Mouse (Mus musculus) lung, embryonic 15.5 days (tissue): ENCODE results near the gene Tbx21. TPM values are rescaled to one million over a fixed set of nuclear protein-coding genes. Genes with fewer than 3 reads are reported as not detected.

Source experiments
- ATAC-seq: fragments of 200-750 bp; cut with Nextera tagmentation; 2 replicates; pipeline ENCODE4 v1.8.0; 2017; ENCODE audit warnings: moderate number of reproducible peaks, borderline replicate concordance; ENCODE audit not compliant: low FRiP score, low TSS enrichment; ENCODE audit errors: extremely low read depth
- H3K27ac ChIP-seq: fragments of 300-500 bp; sonication (generic); 2 replicates; pipeline ENCODE4 v1.5.1; 2015; ENCODE audit warnings: moderate library complexity, mild to moderate bottlenecking, inconsistent platforms
- H3K27me3 ChIP-seq: fragments of 300-500 bp; sonication (generic); 2 replicates; pipeline ENCODE4 v1.6.1; 2015; ENCODE audit warnings: inconsistent platforms
- H3K36me3 ChIP-seq: fragments of 300-500 bp; sonication (generic); 2 replicates; pipeline ENCODE4 v1.6.1; 2015; ENCODE audit warnings: inconsistent platforms
- H3K4me1 ChIP-seq: fragments of 300-500 bp; sonication (generic); 2 replicates; pipeline ENCODE4 v1.6.1; 2015; ENCODE audit warnings: inconsistent platforms
- H3K4me2 ChIP-seq: fragments of 300-500 bp; sonication (generic); 2 replicates; pipeline ENCODE4 v1.6.1; 2015; ENCODE audit warnings: inconsistent platforms, mild to moderate bottlenecking, moderate library complexity
- H3K4me3 ChIP-seq: fragments of 300-500 bp; sonication (generic); 2 replicates; pipeline ENCODE4 v1.5.1; 2015; ENCODE audit warnings: mild to moderate bottlenecking, inconsistent platforms
- H3K9ac ChIP-seq: fragments of 300-500 bp; sonication (generic); 2 replicates; pipeline ENCODE4 v1.6.1; 2015; ENCODE audit warnings: inconsistent platforms
- H3K9me3 ChIP-seq: fragments of 300-500 bp; sonication (generic); 2 replicates; pipeline ENCODE4 v1.6.1; 2016; ENCODE audit warnings: inconsistent platforms
- WGBS: fragments of 180-500 bp; shearing (Covaris S2); methylation state at CpG from one replicate; pipeline ENCODE4 v1.1.7; 2015; 5-methylcytosine and 5-hydroxymethylcytosine counted together
- polyA plus RNA-seq: library from polyadenylated mRNA; unstranded; fragments of >200 nt; fragmentation: Nextera tagmentation; extraction: Ambion mirVana; gene quantifications from 2 replicates; pipeline ENCODE4 v1.2.1, GENCODE M21; 2015

The Tbx21 gene
- polyA plus RNA-seq, 1 experiment from 2014 or later = 0.07 TPM

GRCm38 (mm10) chr11:97074235-97074634 lies 40.9 kb downstream of the Tbx21 start:
- no peaks in the 10 kb centered on the region for H3K36me3 ChIP-seq
- 39% methylated on average over 8 of the region's 8 CpGs for WGBS
- no peak overlapping the region for H3K4me2 ChIP-seq
- no peaks in the 10 kb centered on the region for H3K27me3 ChIP-seq
- no peak for ATAC-seq
- H3K9me3 ChIP-seq = no peaks in the 10 kb centered on the region
- no peak overlapping the region for H3K9ac ChIP-seq
- peaks cover 3% of the 10 kb centered on the region; the same call in 1 of the 2 replicates for H3K4me1 ChIP-seq
- H3K27ac ChIP-seq = no peak overlapping the region
- H3K4me3 ChIP-seq = no peak overlapping the region

- no peaks in the 10 kb centered on the region for H3K9me3 ChIP-seq
- H3K9ac ChIP-seq = no peak overlapping the region
- ATAC-seq = no peak
- no peak overlapping the region for H3K4me2 ChIP-seq
- peaks cover 3% of the 10 kb centered on the region; the same call in 1 of the 2 replicates for H3K4me1 ChIP-seq
- H3K27ac ChIP-seq = no peak overlapping the region
- H3K4me3 ChIP-seq = no peak overlapping the region
- H3K27me3 ChIP-seq = no peaks in the 10 kb centered on the region
- no peaks in the 10 kb centered on the region for H3K36me3 ChIP-seq
- WGBS = 25% methylated on average over 3 of the region's 3 CpGs
Observed at GRCm38 (mm10) chr11:97072533-97072932, 42.6 kb downstream of the Tbx21 start.

- Histone ChIP-seq H3K27ac (no peak overlapping the region), H3K9me3 (no peaks in the 10 kb centered on the region), H3K27me3 (no peaks in the 10 kb centered on the region), H3K4me3 (no peak overlapping the region), H3K36me3 (peaks cover 5% of the 10 kb centered on the region; the same call in 1 of the 2 replicates), H3K9ac (no peak overlapping the region), H3K4me1 (peaks cover 3% of the 10 kb centered on the region; the same call in 1 of the 2 replicates), H3K4me2 (no peak overlapping the region)
- WGBS = 56% methylated on average over 1 of the region's 1 CpGs
- ATAC-seq = no peak
Observed at GRCm38 (mm10) chr11:97071129-97071528, 44.0 kb downstream of the Tbx21 start.

GRCm38 (mm10) chr11:97069770-97070169 lies 45.4 kb downstream of the Tbx21 start:
- no peak for ATAC-seq
- no peaks in the 10 kb centered on the region for H3K27me3 ChIP-seq

GRCm38 (mm10) chr11:97069333-97069732 lies 45.8 kb downstream of the Tbx21 start:
- 68% methylated on average over 1 of the region's 1 CpGs for WGBS
- H3K27me3 ChIP-seq = no peaks in the 10 kb centered on the region
- ATAC-seq = no peak
- no peak overlapping the region for H3K4me3 ChIP-seq
- H3K4me1 ChIP-seq = peaks cover 3% of the 10 kb centered on the region; the same call in 1 of the 2 replicates
- no peak overlapping the region for H3K9ac ChIP-seq
- no peaks in the 10 kb centered on the region for H3K9me3 ChIP-seq
- H3K27ac ChIP-seq = no peak overlapping the region
- peaks cover 5% of the 10 kb centered on the region; the same call in 1 of the 2 replicates for H3K36me3 ChIP-seq
- H3K4me2 ChIP-seq = no peak overlapping the region

More at GRCm38 (mm10) chr11:97069770-97070169, 45.4 kb downstream of the Tbx21 start:
- 69% methylated on average over 2 of the region's 2 CpGs for WGBS
- Histone ChIP-seq H3K27ac (no peak overlapping the region), H3K9me3 (no peaks in the 10 kb centered on the region), H3K4me3 (no peak overlapping the region), H3K9ac (no peak overlapping the region), H3K4me2 (no peak overlapping the region), H3K4me1 (peaks cover 3% of the 10 kb centered on the region; the same call in 1 of the 2 replicates), H3K36me3 (peaks cover 5% of the 10 kb centered on the region; the same call in 1 of the 2 replicates)

- no peaks in the 10 kb centered on the region for H3K9me3 ChIP-seq
- H3K4me1 ChIP-seq = no peaks in the 10 kb centered on the region
- ATAC-seq = peak; percentile 43
- H3K4me2 ChIP-seq = no peak overlapping the region
- WGBS = 51% methylated on average over 22 of the region's 22 CpGs
- no peak overlapping the region for H3K27ac ChIP-seq
- H3K9ac ChIP-seq = no peak overlapping the region
- no peaks in the 10 kb centered on the region for H3K27me3 ChIP-seq
- no peak overlapping the region for H3K4me3 ChIP-seq
- peaks cover 5% of the 10 kb centered on the region; the same call in 1 of the 2 replicates for H3K36me3 ChIP-seq
Observed at GRCm38 (mm10) chr11:97066656-97067360, 48.3 kb downstream of the Tbx21 start.

GRCm38 (mm10) chr11:97065538-97066295 lies 49.4 kb downstream of the Tbx21 start:
- Histone ChIP-seq H3K27ac (no peak overlapping the region), H3K36me3 (peaks cover 14% of the 10 kb centered on the region), H3K4me1 (no peaks in the 10 kb centered on the region), H3K9me3 (no peaks in the 10 kb centered on the region), H3K27me3 (no peaks in the 10 kb centered on the region), H3K9ac (no peak overlapping the region), H3K4me2 (no peak overlapping the region), H3K4me3 (no peak overlapping the region)
- 76% methylated on average over 12 of the region's 12 CpGs for WGBS
- no peak for ATAC-seq

- Histone ChIP-seq H3K27ac (no peak overlapping the region), H3K36me3 (peaks cover 22% of the 10 kb centered on the region), H3K9me3 (no peaks in the 10 kb centered on the region), H3K4me2 (no peak overlapping the region), H3K27me3 (no peaks in the 10 kb centered on the region), H3K9ac (no peak overlapping the region), H3K4me3 (no peak overlapping the region), H3K4me1 (no peaks in the 10 kb centered on the region)
- WGBS = 84% methylated on average over 3 of the region's 3 CpGs
- ATAC-seq = no peak
Observed at GRCm38 (mm10) chr11:97063921-97064295, 51.2 kb downstream of the Tbx21 start.

GRCm38 (mm10) chr11:97063274-97063920 lies 51.7 kb downstream of the Tbx21 start:
- peaks cover 22% of the 10 kb centered on the region for H3K36me3 ChIP-seq

GRCm38 (mm10) chr11:97052219-97052646 lies 62.9 kb downstream of the Tbx21 start:
- Histone ChIP-seq H3K4me2 (peak overlapping the region; percentile 89), H3K4me1 (peaks cover 25% of the 10 kb centered on the region), H3K27me3 (no peaks in the 10 kb centered on the region), H3K27ac (peak overlapping the region; percentile 79), H3K9me3 (no peaks in the 10 kb centered on the region), H3K9ac (no peak overlapping the region), H3K36me3 (peaks cover 45% of the 10 kb centered on the region), H3K4me3 (peak overlapping the region; percentile 70)
- 16% methylated on average over 11 of the region's 11 CpGs for WGBS
- peak; percentile 59 for ATAC-seq

More at GRCm38 (mm10) chr11:97063274-97063920, 51.7 kb downstream of the Tbx21 start:
- Histone ChIP-seq H3K27me3 (no peaks in the 10 kb centered on the region), H3K27ac (no peak overlapping the region), H3K4me3 (no peak overlapping the region), H3K9me3 (no peaks in the 10 kb centered on the region), H3K9ac (no peak overlapping the region), H3K4me2 (no peak overlapping the region), H3K4me1 (no peaks in the 10 kb centered on the region)
- WGBS = 67% methylated on average over 9 of the region's 9 CpGs
- no peak for ATAC-seq

GRCm38 (mm10) chr11:97050944-97051586 lies 64.1 kb downstream of the Tbx21 start:
- H3K27me3 ChIP-seq = no peaks in the 10 kb centered on the region
- H3K27ac ChIP-seq = peak overlapping the region; percentile 54
- H3K36me3 ChIP-seq = peaks cover 48% of the 10 kb centered on the region
- H3K9ac ChIP-seq = peak overlapping the region; percentile 67
- 18% methylated on average over 13 of the region's 13 CpGs for WGBS
- H3K9me3 ChIP-seq = no peaks in the 10 kb centered on the region
- H3K4me2 ChIP-seq = peak overlapping the region; percentile 89
- ATAC-seq = no peak
- peak overlapping the region; percentile 70 for H3K4me3 ChIP-seq
- peaks cover 25% of the 10 kb centered on the region for H3K4me1 ChIP-seq
